Mouse (Mus musculus) E14TG2a.4 (cell line): ENCODE data around the gene Gm10721.
"Not testable (repeated sequence)": the region's sequence is repeated elsewhere in the genome, so short reads cannot be mapped to it uniquely, and the experiment has no call there.

Source experiments
- CTCF ChIP-seq: conservative IDR thresholded peaks from 2 replicates; pipeline ENCODE4 v1.5.1; 2014; ENCODE audit warnings: low read length
- NANOG ChIP-seq: IDR thresholded peaks from 2 replicates; pipeline ENCODE4 v1.6.1; 2014; ENCODE audit warnings: borderline replicate concordance, low read length, mixed read lengths
- POU5F1 ChIP-seq: IDR thresholded peaks from 2 replicates; pipeline ENCODE4 v1.6.1; 2014; ENCODE audit warnings: low read length, borderline replicate concordance

- not testable (repeated sequence) for TF ChIP-seq CTCF, NANOG, POU5F1
Observed at GRCm38 (mm10) chr9:3007272-3007671, 5.7 kb upstream of the Gm10721 start.
